Mouse (Mus musculus) telencephalon, adult 2 months (tissue): Measurements from ENCODE around the gene Alg14.

Source experiments
- DNase-seq: peaks from one replicate; pipeline ENCODE4 v3.0.0-alpha.2; 2011; ENCODE audit warnings: low read depth, low spot score

Alg14 gene

GRCm38 (mm10) chr3:121403449-121403848 is 111.9 kb downstream of the Alg14 start:
- no peak for DNase-seq

GRCm38 (mm10) chr3:121405101-121405500 is 113.5 kb downstream of the Alg14 start:
- DNase-seq: no peak

- DNase-seq: no peak
These were observed 115.8 kb downstream of the Alg14 start for GRCm38 (mm10) chr3:121407417-121407816.

- DNase-seq: no peak
These were observed 116.8 kb downstream of the Alg14 start for GRCm38 (mm10) chr3:121408386-121408785.

GRCm38 (mm10) chr3:121411450-121411849 is 119.9 kb downstream of the Alg14 start:
- DNase-seq: no peak
